Mouse (Mus musculus) layer of hippocampus, postnatal 14 days (tissue): ENCODE results near the gene Adgrd1. TPM values are rescaled to one million over a fixed set of nuclear protein-coding genes. Genes with fewer than 3 reads are reported as not detected.
"Not testable (repeated sequence)": the region's sequence is repeated elsewhere in the genome, so short reads cannot be mapped to it uniquely, and the experiment has no call there.

Source experiments
- DNase-seq, 2 experiments: peaks; one replicate each; pipeline ENCODE4 v3.0.0; 2021 to 2022; ENCODE audit warnings: low spot score in 2 of 2, mixed read lengths in 1 of 2
- total RNA-seq, 2 experiments: library from RNA; stranded (reverse); gene quantifications; 2 replicates each; pipeline ENCODE4 v1.2.3; 2021

Adgrd1 gene
- total RNA-seq, 2 experiments from 2014 or later, result 0.48 to 0.51 TPM

DNA sequence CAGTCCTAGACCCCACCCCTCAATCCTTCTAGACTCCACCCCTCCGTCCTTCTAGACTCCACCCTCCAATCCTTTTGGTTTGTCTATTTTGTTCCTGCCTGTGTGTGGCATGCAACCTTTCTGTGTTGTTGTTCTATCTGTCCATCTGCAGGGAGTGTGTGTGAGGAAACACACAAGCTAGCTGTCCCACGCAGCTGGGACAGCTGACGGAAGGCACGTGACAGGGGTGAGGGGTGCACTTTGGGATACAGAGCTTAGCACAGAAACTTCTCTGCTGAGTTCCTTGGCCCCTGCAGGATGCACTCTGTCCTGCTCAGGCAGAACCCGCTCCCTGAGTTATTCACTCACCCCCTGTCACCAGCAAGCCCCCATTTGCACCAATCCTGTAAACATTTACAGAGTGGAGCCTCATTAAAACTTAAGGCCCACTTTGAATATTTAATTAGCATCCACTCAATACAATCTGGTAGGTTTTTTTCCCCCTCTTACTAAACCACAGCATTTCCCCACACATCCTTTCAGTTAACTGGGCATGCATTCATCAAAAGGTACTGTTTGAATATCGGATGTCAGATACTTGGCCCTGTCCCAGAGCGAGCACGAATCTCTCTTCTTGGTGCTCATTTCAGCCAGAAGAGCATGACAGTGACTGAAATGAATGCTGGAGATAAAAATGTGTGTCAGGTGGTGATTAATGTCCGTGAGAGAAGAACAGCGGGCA, 4.0 kb upstream of the Adgrd1 start:
- no peak for DNase-seq

GRCm38 (mm10) chr5:129093158-129093557, 3.4 kb upstream of the Adgrd1 start:
- DNase-seq, result no peak

DNA sequence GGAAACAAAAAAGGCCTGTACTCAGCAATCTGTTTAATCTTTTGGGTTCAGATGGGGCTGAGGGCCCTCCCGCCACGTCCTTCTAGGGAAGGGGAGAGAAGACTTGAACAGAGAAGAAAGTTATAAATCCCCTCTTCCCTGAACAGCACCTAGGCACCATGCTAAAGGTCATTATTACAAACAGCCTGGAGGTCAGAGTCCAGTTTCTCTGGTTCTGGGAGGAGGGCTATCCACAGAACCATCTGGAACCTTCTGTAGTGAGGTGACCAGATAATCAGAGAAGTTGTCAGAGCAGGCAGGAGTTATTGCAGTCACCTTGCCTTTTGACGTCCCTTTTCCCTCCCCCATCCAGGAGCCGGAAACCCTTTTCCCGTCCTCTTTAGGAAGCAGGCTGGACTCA, 2.3 kb upstream of the Adgrd1 start:
- DNase-seq, result no peak

- DNase-seq, result no peak
Observed at GRCm38 (mm10) chr5:129104043-129104442, 7.5 kb downstream of the Adgrd1 start.

GRCm38 (mm10) chr5:129111729-129112128, 15.2 kb downstream of the Adgrd1 start:
- DNase-seq, result no peak

DNA sequence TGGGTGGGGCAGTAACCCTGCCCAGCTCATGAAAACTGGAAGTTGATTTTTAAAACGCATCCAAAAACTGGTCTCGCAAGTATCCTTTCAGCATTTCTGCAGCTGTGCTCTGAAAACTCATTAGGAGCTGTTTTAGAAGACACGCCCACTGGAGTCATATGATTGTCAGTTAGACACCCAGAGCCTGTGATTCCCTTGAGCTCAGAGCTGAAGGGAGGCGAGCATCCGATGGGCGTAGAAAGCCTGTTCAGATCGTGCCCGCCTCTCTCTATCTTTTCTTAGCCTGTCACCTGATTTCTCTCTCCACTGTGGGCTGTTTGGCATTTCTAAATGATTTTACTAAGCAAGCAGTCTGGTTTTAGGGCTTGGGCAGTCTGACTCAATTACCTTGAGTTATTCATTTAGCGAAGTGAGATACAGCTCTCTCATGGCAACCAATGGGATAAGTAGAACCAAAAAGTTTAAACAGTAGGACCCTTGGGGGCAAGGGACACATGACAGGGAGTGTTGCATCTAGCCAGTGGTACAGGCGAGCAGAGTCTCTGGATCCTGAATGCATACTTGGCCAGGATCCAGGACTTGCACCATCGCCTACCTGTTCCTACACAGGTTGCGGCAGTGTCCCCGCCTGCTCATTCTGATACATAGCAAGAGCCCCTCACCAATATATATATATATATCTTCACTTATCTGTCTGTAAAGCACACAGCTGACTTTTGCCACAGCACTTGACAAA, 17.4 kb downstream of the Adgrd1 start:
- DNase-seq, result peak in 1 of 2 experiments; percentile 44

- no peak for DNase-seq
Observed at GRCm38 (mm10) chr5:129116299-129116698, 19.7 kb downstream of the Adgrd1 start.

GRCm38 (mm10) chr5:129117593-129118113, 21.1 kb downstream of the Adgrd1 start:
- DNase-seq, result no peak

GRCm38 (mm10) chr5:129118523-129118922, 22.0 kb downstream of the Adgrd1 start:
- DNase-seq, result no peak

DNA sequence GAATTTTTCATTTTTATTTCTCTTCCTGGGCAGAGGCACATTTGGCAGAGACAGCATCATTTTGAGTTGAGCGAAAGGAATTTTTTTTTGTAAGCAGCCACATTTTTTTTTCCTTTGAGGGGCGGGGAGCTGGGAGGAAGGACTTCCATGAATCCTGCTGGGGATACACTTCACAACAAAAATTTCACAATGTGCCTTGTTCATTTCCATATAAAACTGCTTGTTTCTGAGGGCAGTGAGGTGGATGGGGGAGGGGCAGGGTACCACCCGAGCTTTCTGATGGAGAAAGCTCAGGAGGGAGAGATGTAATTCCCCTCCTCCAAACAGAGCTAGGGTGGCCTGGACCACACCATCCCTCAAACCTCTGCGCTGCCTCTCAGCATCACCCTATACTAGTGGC, 22.6 kb downstream of the Adgrd1 start:
- DNase-seq, result no peak

- no peak for DNase-seq
Observed at GRCm38 (mm10) chr5:129121654-129122285, 25.2 kb downstream of the Adgrd1 start.

DNA sequence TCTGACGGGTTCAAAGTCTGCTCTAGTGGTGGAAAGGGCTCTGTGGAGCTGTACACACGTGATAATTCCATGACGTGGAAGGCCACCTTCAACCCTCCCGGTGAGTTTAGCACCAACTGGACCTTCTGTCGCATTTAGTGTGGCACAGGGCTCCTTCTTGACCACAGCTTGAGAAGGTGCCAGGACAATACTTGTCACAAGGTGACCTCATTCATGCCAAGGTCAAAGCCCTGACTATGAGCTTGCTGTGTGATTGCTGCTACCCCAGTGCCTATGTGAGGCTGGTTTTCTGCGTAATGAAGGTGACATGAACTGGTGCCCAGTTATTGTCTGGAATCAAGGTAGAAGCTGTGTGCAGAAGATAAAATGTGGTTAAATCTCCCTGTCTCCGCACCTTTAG, 25.9 kb downstream of the Adgrd1 start:
- no peak for DNase-seq

GRCm38 (mm10) chr5:129124070-129124828, 27.7 kb downstream of the Adgrd1 start:
- no peak for DNase-seq

- DNase-seq, result not testable (repeated sequence)
Observed at GRCm38 (mm10) chr5:129128310-129128709, 31.8 kb downstream of the Adgrd1 start.

- DNase-seq, result no peak
Observed at GRCm38 (mm10) chr5:129130301-129130700, 33.8 kb downstream of the Adgrd1 start.

- no peak for DNase-seq
Observed at GRCm38 (mm10) chr5:129137405-129137804, 40.9 kb downstream of the Adgrd1 start.

- peak; percentile 49 to 60 for DNase-seq
Observed at GRCm38 (mm10) chr5:129138576-129138975, 42.0 kb downstream of the Adgrd1 start.

- no peak for DNase-seq
Observed at GRCm38 (mm10) chr5:129142801-129143200, 46.3 kb downstream of the Adgrd1 start.

DNA sequence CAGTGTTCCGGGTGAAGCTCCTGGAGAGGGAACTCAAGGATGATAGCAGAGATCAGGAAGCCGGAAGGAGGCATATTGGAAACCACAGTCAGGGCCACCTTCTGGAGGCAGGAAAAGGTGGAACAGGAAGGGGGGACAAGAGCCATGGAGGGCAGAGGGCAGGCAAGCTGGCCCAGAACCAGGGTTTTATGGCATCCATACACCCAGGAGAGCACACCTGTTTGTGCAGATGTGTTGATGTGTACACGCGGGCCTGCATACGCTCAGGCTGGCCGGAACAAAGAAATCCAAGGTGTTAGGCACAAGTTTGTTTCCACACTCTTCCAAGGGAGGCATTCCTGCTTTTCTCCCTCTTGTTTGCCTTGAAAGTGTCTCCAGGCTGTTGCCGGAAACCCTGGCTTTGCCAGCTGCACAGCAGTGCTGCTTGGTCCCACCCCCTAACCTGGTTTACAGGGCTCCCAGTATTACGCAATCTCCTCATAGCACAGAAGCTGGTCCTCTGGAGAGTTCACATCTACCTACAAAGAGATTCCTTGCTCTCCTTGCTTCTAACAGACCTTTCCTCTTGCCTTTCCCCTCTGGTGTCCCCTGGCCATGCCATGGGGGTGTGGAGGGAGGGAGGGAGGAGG, 48.9 kb downstream of the Adgrd1 start:
- DNase-seq, result no peak

- DNase-seq, result no peak
Observed at GRCm38 (mm10) chr5:129146892-129147509, 50.5 kb downstream of the Adgrd1 start.
